Mouse (Mus musculus): ENCODE measurements around the gene Trmt6.

DNA sequence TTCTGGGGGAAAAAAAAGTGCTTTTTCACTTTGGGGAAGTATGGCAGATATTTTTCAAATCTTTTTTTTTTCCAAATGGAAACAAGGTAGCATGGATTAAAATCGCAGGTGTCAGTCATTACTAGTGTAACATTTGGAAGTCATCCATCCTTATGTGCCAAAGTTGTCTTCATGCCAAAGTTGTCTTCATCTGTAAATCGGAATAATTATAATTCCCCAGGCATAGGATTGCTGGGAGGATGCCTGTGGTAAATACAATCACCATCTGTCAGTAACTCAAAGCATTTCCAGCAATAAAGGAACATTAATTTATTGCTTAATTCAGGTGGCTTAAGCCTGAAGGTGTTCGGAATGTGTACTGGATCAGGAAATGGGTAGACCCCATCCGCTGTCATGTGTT lies 25.2 kb upstream of the Trmt6 start:
- TF ChIP-seq CHD2 (IDR thresholded peaks at IDR 0.05; ENCODE audit: low read depth, low read length) (no peak), HCFC1 (IDR thresholded peaks at IDR 0.05; ENCODE audit: borderline replicate concordance, insufficient read depth, low read length) (no peak), MAFK (IDR thresholded peaks at IDR 0.05; ENCODE audit: insufficient read depth, low read depth, low read length) (no peak), ZC3H11A (IDR thresholded peaks at IDR 0.05; ENCODE audit: borderline replicate concordance, low read depth, low read length) (no peak)
